Mouse (Mus musculus) CH12.LX (cell line): ENCODE results near the gene Kdm2b.

ENCODE experiments used
- CHD1 ChIP-seq: IDR thresholded peaks from 2 replicates; pipeline ENCODE4 v1.6.1; 2012; ENCODE audit warnings: low read depth, low read length, improper control_type of control experiment, inconsistent platforms
- CTCF ChIP-seq, 2 experiments: IDR thresholded peaks in 1 of 2; conservative IDR thresholded peaks in 1 of 2; 2 replicates each; pipeline ENCODE4 v1.5.1; 2011 to 2012; ENCODE audit warnings: low read depth in 2 of 2, low read length in 2 of 2, improper control_type of control experiment in 1 of 2, inconsistent platforms in 1 of 2, mild to moderate bottlenecking in 1 of 2, moderate library complexity in 1 of 2
- EP300 ChIP-seq: IDR thresholded peaks from 2 replicates; pipeline ENCODE4 v1.6.1; 2011; ENCODE audit warnings: low read length, improper control_type of control experiment
- MYC ChIP-seq: IDR thresholded peaks from 2 replicates; pipeline ENCODE4 v1.6.1; 2011; ENCODE audit warnings: low read depth, mild to moderate bottlenecking, improper control_type of control experiment, low read length
- POLR2A ChIP-seq: IDR thresholded peaks from 2 replicates; pipeline ENCODE4 v1.6.1; 2011; ENCODE audit warnings: low read depth, mild to moderate bottlenecking, improper control_type of control experiment, low read length
- RAD21 ChIP-seq: IDR thresholded peaks from 2 replicates; pipeline ENCODE4 v1.6.1; 2011; ENCODE audit warnings: low read depth, mild to moderate bottlenecking, low read length, improper control_type of control experiment, moderate library complexity
- SMC3 ChIP-seq: IDR thresholded peaks from 2 replicates; pipeline ENCODE4 v1.6.1; 2011; ENCODE audit warnings: low read depth, low read length, improper control_type of control experiment
- ZC3H11A ChIP-seq: IDR thresholded peaks from 2 replicates; pipeline ENCODE4 v1.6.1; 2012; ENCODE audit warnings: low read depth, mild to moderate bottlenecking, inconsistent platforms, low read length, improper control_type of control experiment
- ZNF384 ChIP-seq: IDR thresholded peaks from 2 replicates; pipeline ENCODE4 v1.6.1; 2012; ENCODE audit warnings: low read depth, low read length, improper control_type of control experiment, inconsistent platforms

DNA sequence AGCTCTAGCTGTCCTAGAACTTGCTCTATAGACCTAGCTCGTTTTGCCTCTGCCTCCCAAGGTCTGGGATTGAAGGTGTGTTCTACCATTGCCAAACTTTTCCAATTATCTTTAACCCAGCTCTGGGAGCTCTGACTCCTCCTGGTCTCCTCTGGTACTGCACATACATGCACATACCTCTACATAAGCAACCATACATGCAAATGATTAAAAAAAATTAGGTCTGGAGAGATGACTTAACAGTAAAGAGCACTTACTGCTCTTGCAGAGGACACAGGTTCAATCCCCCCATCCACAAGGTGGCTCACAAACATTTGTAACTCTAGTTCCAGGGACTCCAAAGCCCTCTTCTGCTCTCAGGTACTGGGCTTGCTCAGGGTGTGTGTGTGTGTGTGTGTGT lies 165.6 kb downstream of the Kdm2b start:
- no peak for TF ChIP-seq MYC
- TF ChIP-seq EP300, result no peak
- TF ChIP-seq CTCF (conservative IDR thresholded peaks at IDR 0.05 in 1 of 2, IDR thresholded peaks at IDR 0.05 in 1 of 2; ENCODE audit: low read depth in 2 of 2, low read length in 2 of 2), result peak in 1 of 2 experiments; percentile 40; a peak in 2 of 4 replicates
- TF ChIP-seq ZC3H11A, result no peak
- TF ChIP-seq CHD1, result no peak
- peak; percentile 81 for TF ChIP-seq ZNF384
- TF ChIP-seq SMC3, result no peak
- TF ChIP-seq POLR2A, result no peak
- no peak for TF ChIP-seq RAD21
